Mouse (Mus musculus) T-helper 2 cell (primary cell): ENCODE measurements around the gene Neil1.

Experiments used
- in situ Hi-C: fragments of 300-600 bp; cut with MboI, MseI; formaldehyde crosslinking; loops from one replicate; pipeline ENCODE4 v1.15.1; 2025; ENCODE audit warnings: high pct_unique_total_duplicates

Neil1 gene

DNA sequence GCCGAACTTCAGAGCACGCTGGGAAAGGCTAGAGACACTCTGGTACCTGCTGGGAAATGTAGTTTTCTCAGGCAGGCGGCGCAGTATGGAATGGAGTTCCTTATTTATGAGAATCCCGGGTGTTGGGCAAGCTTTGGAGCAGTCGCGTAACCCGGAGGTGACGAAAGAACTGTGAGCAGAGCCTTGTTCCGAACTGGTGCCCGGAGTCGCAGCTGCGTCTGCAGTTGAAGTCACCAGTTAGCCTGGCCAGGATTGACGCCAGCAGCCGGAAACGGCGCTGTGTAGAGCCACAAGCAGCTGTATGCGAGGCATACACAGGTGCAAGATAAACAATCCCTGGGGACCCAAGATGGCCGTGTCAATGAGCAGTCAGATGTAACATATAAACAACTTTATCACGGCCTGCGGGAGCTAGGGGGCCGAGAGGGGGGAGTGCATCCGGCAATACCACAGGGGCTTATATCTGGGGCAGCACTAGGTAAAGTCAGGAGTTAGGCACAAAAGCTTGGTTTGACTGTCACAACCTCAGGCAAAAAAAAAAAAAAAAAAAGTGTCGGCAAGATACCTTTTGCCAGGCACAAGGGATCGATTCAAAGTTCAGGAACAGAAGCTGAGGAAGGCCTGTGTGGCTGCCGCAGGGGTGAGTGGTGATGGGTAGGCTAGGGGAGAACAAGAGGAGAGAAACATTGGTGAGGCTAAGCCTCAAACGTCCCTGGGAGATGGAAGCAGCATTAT is at the start of gene Neil1:
TSS of gene Neil1 (minus strand) at position 162 of the 735 bp plus-strand sequence.
- in situ Hi-C loops, result no loop called here

GRCm38 (mm10) chr9:57197414-57197813 is 49.3 kb upstream of the Neil1 start:
- in situ Hi-C loops, result loop anchor here (25.0 kb wide), 1 partner anchor 610 kb away; no protein-coding TSS in a partner anchor

DNA sequence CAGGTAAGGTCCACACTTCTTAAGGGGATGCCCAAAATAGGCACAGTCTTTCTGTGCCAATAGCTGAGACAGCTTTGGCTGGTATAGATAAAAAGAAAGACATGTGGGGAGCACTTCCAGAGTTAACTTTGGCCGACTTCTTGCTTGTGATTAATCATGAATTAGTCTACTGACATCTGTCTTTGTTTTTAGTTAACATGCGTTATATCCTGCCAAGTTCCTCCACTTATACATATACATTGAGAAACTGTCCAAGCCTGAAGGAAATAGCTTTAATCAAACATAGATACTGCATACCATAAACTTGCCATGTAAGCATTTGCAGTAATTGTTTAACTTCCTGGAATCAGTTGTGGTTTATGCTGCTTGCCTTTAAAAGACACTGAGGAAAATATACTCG is 48.6 kb upstream of the Neil1 start:
- in situ Hi-C loops, result loop anchor here (25.0 kb wide), 1 partner anchor 609 kb away; no protein-coding TSS in a partner anchor

DNA sequence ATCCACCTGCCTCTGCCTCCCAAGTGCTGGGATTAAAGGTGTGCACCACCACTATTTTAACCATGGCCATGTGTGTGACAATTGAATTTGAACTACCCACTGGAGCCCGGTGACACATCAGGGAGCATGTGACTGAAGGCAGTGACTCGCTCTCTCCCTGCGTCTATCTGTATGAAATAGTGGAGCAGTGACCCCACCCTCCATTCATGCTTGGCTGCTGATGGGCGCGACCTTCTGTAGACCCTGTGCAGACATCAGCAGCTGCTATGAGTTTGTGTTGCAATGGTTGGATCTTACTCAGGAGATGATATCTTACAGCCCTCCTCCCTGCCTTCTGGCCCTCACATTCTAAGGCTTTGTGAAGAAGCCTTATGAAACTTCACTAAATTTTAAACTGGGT is 20.3 kb upstream of the Neil1 start:
- in situ Hi-C loops, result no loop called here

GRCm38 (mm10) chr9:57166173-57166572 is 18.1 kb upstream of the Neil1 start:
- in situ Hi-C loops, result no loop called here

GRCm38 (mm10) chr9:57163137-57163536 is 15.0 kb upstream of the Neil1 start:
- in situ Hi-C loops, result no loop called here

GRCm38 (mm10) chr9:57162496-57162895 is 14.4 kb upstream of the Neil1 start:
- in situ Hi-C loops, result no loop called here

GRCm38 (mm10) chr9:57158506-57158905 is 10.4 kb upstream of the Neil1 start:
- in situ Hi-C loops, result no loop called here

GRCm38 (mm10) chr9:57158013-57158470 is 9.9 kb upstream of the Neil1 start, which contains the start of gene Commd4:
Gene Commd4, minus strand, starts transcription at chr9:57158331.
- in situ Hi-C loops, result no loop called here

GRCm38 (mm10) chr9:57157499-57157898 is 9.4 kb upstream of the Neil1 start:
- in situ Hi-C loops, result no loop called here

- in situ Hi-C loops, result no loop called here
These were observed 8.7 kb upstream of the Neil1 start for GRCm38 (mm10) chr9:57156823-57157222.

GRCm38 (mm10) chr9:57156383-57156782 is 8.3 kb upstream of the Neil1 start:
- in situ Hi-C loops, result no loop called here

DNA sequence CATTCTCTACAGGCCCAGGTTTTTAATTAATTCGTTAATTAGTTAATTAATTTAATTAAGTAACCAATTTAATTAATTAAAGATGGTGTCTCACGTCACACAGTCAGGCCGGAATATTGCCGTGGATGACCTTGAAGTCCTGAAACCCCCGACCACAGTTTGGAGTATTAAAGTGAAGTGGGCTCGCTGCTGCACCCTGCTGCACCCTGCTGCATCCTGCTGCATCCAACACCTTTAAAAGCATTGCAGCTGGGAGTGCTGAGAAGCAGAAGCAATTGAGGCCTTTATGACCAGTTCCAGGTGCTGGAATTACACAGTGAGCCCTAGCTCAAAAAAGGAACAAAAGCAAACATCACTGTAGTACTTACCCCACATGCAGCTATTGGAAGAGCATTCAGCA is 4.2 kb upstream of the Neil1 start:
- in situ Hi-C loops, result no loop called here

- in situ Hi-C loops, result no loop called here
These were observed 2.1 kb upstream of the Neil1 start for GRCm38 (mm10) chr9:57150192-57150591.

- in situ Hi-C loops, result no loop called here
These were observed 916 bp upstream of the Neil1 start for GRCm38 (mm10) chr9:57149021-57149420.

DNA sequence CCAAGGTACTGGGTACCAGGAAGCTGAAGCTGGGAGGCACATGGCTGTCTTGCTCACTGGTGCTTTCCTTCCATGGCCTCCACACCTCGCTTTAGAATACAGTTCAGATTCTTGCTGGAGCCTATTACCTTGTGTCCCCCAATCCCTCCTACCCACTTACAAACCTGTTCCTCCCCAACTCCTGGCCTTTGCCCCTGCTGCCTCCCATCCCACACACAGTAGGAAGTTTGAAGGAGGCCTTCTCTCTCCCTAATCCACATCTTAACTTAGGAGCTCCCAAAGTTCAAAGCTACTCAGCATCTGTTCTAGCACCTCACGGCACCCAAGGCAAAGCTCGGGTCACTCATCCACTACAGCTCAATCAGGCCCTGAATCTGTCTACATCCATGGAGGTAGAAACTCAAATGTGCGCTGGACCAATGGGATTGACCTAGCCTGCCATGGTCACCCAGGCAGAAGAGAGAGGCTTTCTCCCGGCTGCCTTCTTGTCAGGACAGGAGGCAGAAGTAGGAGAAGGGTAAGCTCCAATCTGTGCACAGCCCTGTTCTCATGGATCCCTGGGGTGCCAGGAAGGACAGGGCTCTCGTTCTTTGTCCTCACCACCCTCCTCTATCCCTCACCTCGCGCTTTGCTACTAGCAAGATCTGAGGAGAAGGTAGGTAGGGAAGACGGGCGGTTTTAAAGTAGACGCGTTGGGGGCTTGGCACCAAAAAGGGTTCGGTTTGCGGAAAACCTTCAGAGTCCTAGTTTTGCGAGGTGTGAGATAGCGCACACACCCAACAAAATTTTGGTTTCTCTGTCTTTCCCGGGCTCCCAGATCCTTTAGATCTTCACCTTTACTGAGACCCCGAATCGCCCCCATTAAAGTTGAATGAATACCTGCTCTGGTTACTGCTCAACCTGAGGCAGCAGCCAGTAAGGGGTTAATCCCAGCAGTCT is 631 bp downstream of the Neil1 start:
- in situ Hi-C loops, result no loop called here

- in situ Hi-C loops, result no loop called here
These were observed 1.5 kb downstream of the Neil1 start for GRCm38 (mm10) chr9:57146451-57147066.

GRCm38 (mm10) chr9:57144830-57145229 is 3.3 kb downstream of the Neil1 start:
- in situ Hi-C loops, result no loop called here

- in situ Hi-C loops, result no loop called here
These were observed 4.9 kb downstream of the Neil1 start for GRCm38 (mm10) chr9:57143212-57143611.

- in situ Hi-C loops, result no loop called here
These were observed 6.4 kb downstream of the Neil1 start for GRCm38 (mm10) chr9:57141417-57142353.

- in situ Hi-C loops, result loop anchor here (5.0 kb wide), 1 partner anchor 212 kb away; the partner anchor contains the start of gene Snx33
These were observed 8.5 kb downstream of the Neil1 start for GRCm38 (mm10) chr9:57139571-57139970.
